Mouse (Mus musculus): ENCODE data around the gene Prkcq. TPM values are rescaled to one million over a fixed set of nuclear protein-coding genes. Genes with fewer than 3 reads are reported as not detected.
"Not testable (repeated sequence)": the region's sequence is repeated elsewhere in the genome, so short reads cannot be mapped to it uniquely, and the experiment has no call there.

Gene Prkcq
- polyA plus RNA-seq, 1 experiment from 2014 or later: 2.9 TPM

DNA sequence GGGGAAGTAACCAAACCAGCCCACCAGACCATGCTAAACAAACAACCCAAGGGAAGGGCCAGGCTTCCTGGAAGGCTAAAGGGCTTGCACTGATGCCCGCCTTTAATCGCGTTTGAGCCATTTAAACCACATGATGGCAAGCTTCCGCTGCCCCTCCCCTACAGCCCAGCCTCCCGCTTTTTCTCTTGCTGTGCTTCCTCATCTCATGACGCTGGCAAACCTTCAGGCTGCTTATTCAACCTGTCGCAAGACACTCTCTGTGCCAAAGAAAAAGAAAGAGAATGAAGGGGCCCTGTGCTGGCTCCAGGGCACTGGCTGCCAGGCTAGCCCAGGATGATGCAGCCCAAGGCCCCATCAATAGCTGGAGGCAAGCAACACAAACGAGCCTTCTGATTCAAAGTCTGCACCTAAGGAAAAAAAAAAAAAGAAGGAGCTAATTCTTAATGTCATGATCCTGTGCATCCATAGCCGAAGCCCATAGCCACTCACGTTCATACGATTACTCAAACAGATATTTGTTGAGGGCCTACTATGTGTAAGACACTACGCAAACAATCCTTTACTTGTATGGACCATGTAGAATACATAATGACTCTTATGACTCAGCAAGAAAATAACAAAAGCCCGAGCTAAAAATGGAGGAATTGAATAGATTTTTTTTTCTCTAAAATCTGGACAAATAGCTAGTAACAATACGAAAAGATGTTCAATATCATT lies 161.6 kb downstream of the Prkcq start:
- H3K27ac ChIP-seq (replicated peaks): no peak overlapping the region
- H3K4me2 ChIP-seq: peak overlapping the region; percentile 16

GRCm38 (mm10) chr2:11336320-11336719 lies 164.4 kb downstream of the Prkcq start:
- Histone ChIP-seq H3K27ac (replicated peaks) (no peak overlapping the region), H3K9ac (no peak overlapping the region), H3K9me3 (replicated peaks) (no peaks in the 10 kb centered on the region), H3K4me2 (no peak overlapping the region), H3K4me1 (replicated peaks) (peaks cover 17% of the 10 kb centered on the region), H3K36me3 (replicated peaks) (no peaks in the 10 kb centered on the region), H3K27me3 (no peaks in the 10 kb centered on the region; the same call in 1 of the 2 replicates), H3K4me3 (replicated peaks) (no peak overlapping the region)
- WGBS (ENCODE audit: insufficient replicate concordance): 3% methylated on average over 8 of the region's 8 CpGs
- ATAC-seq (ENCODE audit: insufficient read depth): no peak

More for the DNA sequence above, 161.6 kb downstream of the Prkcq start:
- Histone ChIP-seq H3K36me3 (replicated peaks) (no peaks in the 10 kb centered on the region), H3K9me3 (replicated peaks) (no peaks in the 10 kb centered on the region), H3K9ac (no peak overlapping the region), H3K4me1 (replicated peaks) (peaks cover 17% of the 10 kb centered on the region), H3K27me3 (no peaks in the 10 kb centered on the region; the same call in 1 of the 2 replicates), H3K4me3 (replicated peaks) (no peak overlapping the region)
- 26% methylated on average over 14 of the region's 14 CpGs for WGBS (ENCODE audit: insufficient replicate concordance)
- ATAC-seq (ENCODE audit: insufficient read depth): no peak

- Histone ChIP-seq H3K4me1 (replicated peaks) (0 out of 2 replicates have a peak, but pooled peaks cover 3% of the 10 kb centered on the region), H3K36me3 (replicated peaks) (no peaks in the 10 kb centered on the region), H3K9ac (no peak overlapping the region), H3K27ac (replicated peaks) (no peak overlapping the region), H3K4me3 (replicated peaks) (no peak overlapping the region), H3K27me3 (no peaks in the 10 kb centered on the region), H3K4me2 (no peak overlapping the region), H3K9me3 (replicated peaks) (no peaks in the 10 kb centered on the region)
- no peak for ATAC-seq (ENCODE audit: insufficient read depth)
- WGBS (ENCODE audit: insufficient replicate concordance): 43% methylated on average over 14 of the region's 14 CpGs
Observed at GRCm38 (mm10) chr2:11338931-11339839, 167.3 kb downstream of the Prkcq start.

GRCm38 (mm10) chr2:11344691-11345090 lies 172.8 kb downstream of the Prkcq start:
- H3K36me3 ChIP-seq (replicated peaks): no peaks in the 10 kb centered on the region
- H3K9me3 ChIP-seq (replicated peaks): no peaks in the 10 kb centered on the region
- no peak for ATAC-seq (ENCODE audit: insufficient read depth)
- no peak overlapping the region for H3K27ac ChIP-seq (replicated peaks)
- H3K27me3 ChIP-seq: no peaks in the 10 kb centered on the region
- H3K4me1 ChIP-seq (replicated peaks): no peaks in the 10 kb centered on the region
- H3K9ac ChIP-seq: no peak overlapping the region
- H3K4me2 ChIP-seq: no peak overlapping the region
- WGBS (ENCODE audit: insufficient replicate concordance): 71% methylated on average over 3 of the region's 3 CpGs
- H3K4me3 ChIP-seq (replicated peaks): no peak overlapping the region

DNA sequence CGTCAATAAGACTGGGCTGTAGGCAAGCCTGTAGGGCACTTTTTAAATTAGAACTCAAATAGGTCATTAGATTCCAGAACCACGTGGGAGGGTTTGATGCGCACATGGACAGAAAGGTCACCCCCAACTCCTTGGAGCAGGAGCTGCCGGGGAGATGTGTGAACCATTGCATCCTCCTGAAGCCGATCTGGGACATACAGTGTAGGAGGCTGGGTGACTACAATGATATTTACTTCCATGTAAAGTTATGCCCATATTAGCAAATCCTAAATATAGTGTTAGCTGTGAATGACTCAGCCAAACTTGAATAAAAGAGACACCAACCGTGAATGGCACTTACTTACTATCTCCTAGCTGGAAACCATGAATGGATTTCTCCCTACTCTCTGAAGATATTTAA lies 174.5 kb downstream of the Prkcq start:
- not testable (repeated sequence) for H3K4me2 ChIP-seq; ATAC-seq (ENCODE audit: insufficient read depth); H3K9ac ChIP-seq; H3K9me3 ChIP-seq (replicated peaks); H3K4me3 ChIP-seq (replicated peaks); H3K27me3 ChIP-seq; H3K4me1 ChIP-seq (replicated peaks); H3K27ac ChIP-seq (replicated peaks); H3K36me3 ChIP-seq (replicated peaks)
- 69% methylated on average over 6 of the region's 6 CpGs for WGBS (ENCODE audit: insufficient replicate concordance)

DNA sequence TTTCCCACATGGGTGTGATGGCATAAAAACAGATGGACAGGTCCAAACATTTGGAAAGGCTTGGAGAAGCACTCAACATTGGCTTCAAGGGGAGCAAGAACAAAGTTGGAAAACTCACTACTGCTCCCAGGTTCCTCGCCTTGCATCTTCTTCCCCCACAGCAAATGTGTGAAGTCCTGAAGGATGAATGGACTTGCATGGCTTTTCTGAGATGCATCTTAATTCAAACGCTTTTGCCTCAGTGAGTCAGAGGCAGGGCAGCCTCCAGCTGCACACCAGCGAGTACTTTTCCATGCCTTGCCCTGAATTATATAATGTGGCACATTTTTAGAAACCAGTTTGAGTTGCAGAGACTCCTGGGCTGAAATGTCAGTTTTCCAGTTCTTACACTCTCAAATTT lies 175.9 kb downstream of the Prkcq start:
- Histone ChIP-seq H3K9me3 (replicated peaks) (no peaks in the 10 kb centered on the region), H3K9ac (no peak overlapping the region), H3K4me1 (replicated peaks) (no peaks in the 10 kb centered on the region), H3K4me2 (no peak overlapping the region), H3K36me3 (replicated peaks) (no peaks in the 10 kb centered on the region), H3K4me3 (replicated peaks) (no peak overlapping the region), H3K27ac (replicated peaks) (no peak overlapping the region), H3K27me3 (no peaks in the 10 kb centered on the region)
- 65% methylated on average over 3 of the region's 3 CpGs for WGBS (ENCODE audit: insufficient replicate concordance)
- no peak for ATAC-seq (ENCODE audit: insufficient read depth)
